In the genomic region with DNA sequence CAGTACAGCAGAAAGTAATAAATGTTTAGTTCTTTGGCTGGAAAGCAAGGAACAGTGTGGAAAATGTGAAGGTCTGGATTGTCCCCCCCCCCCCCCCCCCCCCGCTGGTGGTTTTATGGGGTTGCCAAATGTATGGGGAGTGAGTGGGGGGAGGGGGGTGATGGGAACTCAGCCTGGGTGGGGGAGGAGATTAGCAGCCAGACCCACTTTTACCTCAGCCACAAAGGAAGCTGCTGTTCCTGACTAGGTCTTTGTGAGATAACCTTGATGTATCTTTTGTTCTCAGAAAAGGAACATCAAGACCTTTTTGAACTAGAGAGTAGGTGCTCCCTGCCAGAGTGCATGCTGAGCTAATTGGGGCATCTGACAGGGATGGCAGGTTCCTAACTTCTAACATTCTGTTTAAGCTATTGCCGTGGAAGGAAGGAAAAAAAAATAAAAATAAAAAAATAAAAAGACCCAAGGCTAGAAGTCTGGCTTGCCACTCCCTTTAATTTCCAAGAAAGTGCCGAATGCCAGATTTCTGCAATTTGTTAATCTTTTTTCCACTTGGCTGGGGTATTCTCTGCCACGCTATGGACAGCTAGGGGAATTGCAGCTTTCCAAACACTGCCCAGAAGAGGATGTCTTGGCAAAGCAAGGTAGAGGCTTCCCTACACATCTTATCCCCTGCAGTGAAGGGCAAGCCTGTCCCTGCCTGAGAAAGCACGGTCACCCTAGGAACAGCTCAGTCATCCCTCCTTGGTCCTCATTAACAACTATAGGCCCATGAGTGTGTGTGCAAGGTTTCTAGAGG, we compare ENCODE assay signal across 8 mouse cellular contexts. TPM values are rescaled to one million over a fixed set of nuclear protein-coding genes. Genes with fewer than 3 reads are reported as not detected.
DNase-seq lines count a peak whose midpoint lies in the region; ATAC-seq and TF ChIP-seq lines count a peak whose summit lies in the region.

No protein-coding gene starts in this region.

- no peak for TF ChIP-seq EP300 in lung, postnatal 0 days (IDR thresholded peaks at IDR 0.05)

- no peaks in the 10 kb centered on the region for H3K4me1 ChIP-seq in lung, postnatal 0 days (ENCODE audit: insufficient read depth, low read depth, low read length)
- H3K4me1 ChIP-seq in midbrain, embryonic 14.5 days (ENCODE audit: control insufficient read depth, insufficient read depth, low read length), result no peaks in the 10 kb centered on the region

- H3K27ac ChIP-seq in lung, postnatal 0 days (ENCODE audit: low read length), result no peak overlapping the region
- no peak overlapping the region for H3K27ac ChIP-seq in midbrain, embryonic 14.5 days (replicated peaks; ENCODE audit: low read depth, low read length)

- no peak overlapping the region for H3K4me3 ChIP-seq in lung, postnatal 0 days (ENCODE audit: low read depth, low read length)
- H3K4me3 ChIP-seq in midbrain, embryonic 14.5 days (replicated peaks; ENCODE audit: low read depth, low read length), result no peak overlapping the region

- no peak overlapping the region for H3K9ac ChIP-seq in lung, postnatal 0 days (replicated peaks; ENCODE audit: low read depth)
- no peak overlapping the region for H3K9ac ChIP-seq in midbrain, embryonic 14.5 days (replicated peaks; ENCODE audit: low read length)

- no peak for ATAC-seq in lung, postnatal 0 days
- ATAC-seq in midbrain, embryonic 14.5 days (ENCODE audit: low FRiP score, low TSS enrichment), result no peak

- H3K4me2 ChIP-seq in lung, postnatal 0 days (replicated peaks; ENCODE audit: low read depth, low read length), result no peak overlapping the region
- H3K4me2 ChIP-seq in midbrain, embryonic 14.5 days (ENCODE audit: low read length), result no peak overlapping the region

- WGBS in lung, postnatal 0 days, result 38% methylated on average over 4 of the region's 5 CpGs
- WGBS in midbrain, embryonic 14.5 days, result 34% methylated on average over 4 of the region's 5 CpGs

- H3K27me3 ChIP-seq in lung, postnatal 0 days (replicated peaks; ENCODE audit: insufficient read depth, low read length), result no peaks in the 10 kb centered on the region
- H3K27me3 ChIP-seq in midbrain, embryonic 14.5 days (ENCODE audit: control insufficient read depth, insufficient read depth, low read length), result no peaks in the 10 kb centered on the region

- no peaks in the 10 kb centered on the region for H3K36me3 ChIP-seq in lung, postnatal 0 days (ENCODE audit: insufficient read depth, low read length)
- H3K36me3 ChIP-seq in midbrain, embryonic 14.5 days (ENCODE audit: control insufficient read depth, insufficient read depth, low read length), result no peaks in the 10 kb centered on the region

- peak; percentile 48 for TF ChIP-seq CTCF in lung, postnatal 0 days (IDR thresholded peaks at IDR 0.05)

- H3K9me3 ChIP-seq in lung, postnatal 0 days (ENCODE audit: low read length), result no peaks in the 10 kb centered on the region
- H3K9me3 ChIP-seq in midbrain, embryonic 14.5 days (ENCODE audit: control insufficient read depth, low read length), result no peaks in the 10 kb centered on the region

- DNase-seq in cerebellum, adult 11-12 months, result peak; percentile 18
- DNase-seq in cerebellum, postnatal 4 days (ENCODE audit: low spot score in 2 of 2), result no peak
- peak; percentile 38 for DNase-seq in lung, postnatal 0 days (ENCODE audit: low spot score)
- DNase-seq in lung, adult 18-20 months, result no peak
- peak; percentile 40 to 47 for DNase-seq in cerebellum, postnatal 25 days
- DNase-seq in midbrain, embryonic 14.5 days, result peak; percentile 39
- no peak for DNase-seq in c-Kit-positive CD71-positive TER-119-positive erythroid progenitor cells, embryonic 14.5 days (ENCODE audit: low spot score)
- no peak for DNase-seq in kidney, adult 18-20 months

RNA-seq across cellular contexts. Expression of gene Nt5e, which starts 35.3 kb away (rescaled TPM):
- polyA plus RNA-seq in lung, postnatal 0 days (2015; fragmentation: Nextera tagmentation; extraction: Ambion mirVana), result 5.3 and 5.8 TPM in 2 replicates
- polyA plus RNA-seq in midbrain, embryonic 14.5 days (2014; fragmentation: Nextera tagmentation; extraction: Ambion mirVana), result 0.36 and 0.61 TPM in 2 replicates

Comparison
In these comparisons a context has a peak if more than half of its experiments do, and no peak if none do; other contexts are left out.
1. DNase-seq: peak in cerebellum, adult 11-12 months (single experiment), lung, postnatal 0 days (single experiment), cerebellum, postnatal 25 days (2 of 2) and midbrain, embryonic 14.5 days (single experiment); none in cerebellum, postnatal 4 days (0 of 2), lung, adult 18-20 months (0 of 2), c-Kit-positive CD71-positive TER-119-positive erythroid progenitor cells, embryonic 14.5 days (single experiment) and kidney, adult 18-20 months (single experiment).